Mouse (Mus musculus) C2C12 (cell line): ENCODE results near the gene Cntrob.

ENCODE experiments used
- CEBPB ChIP-seq: IDR thresholded peaks from one replicate; pipeline ENCODE4 v1.6.1; 2011; ENCODE audit warnings: low read depth, mild to moderate bottlenecking, control low read depth, moderate library complexity
- CTCF ChIP-seq: IDR thresholded peaks from one replicate; pipeline ENCODE4 v1.5.1; 2011; ENCODE audit not compliant: control insufficient read depth, insufficient read depth, insufficient read length
- MYOD1 ChIP-seq: IDR thresholded peaks from one replicate; pipeline ENCODE4 v1.6.1; 2011; ENCODE audit warnings: low read depth; ENCODE audit not compliant: control insufficient read depth, insufficient read length

DNA sequence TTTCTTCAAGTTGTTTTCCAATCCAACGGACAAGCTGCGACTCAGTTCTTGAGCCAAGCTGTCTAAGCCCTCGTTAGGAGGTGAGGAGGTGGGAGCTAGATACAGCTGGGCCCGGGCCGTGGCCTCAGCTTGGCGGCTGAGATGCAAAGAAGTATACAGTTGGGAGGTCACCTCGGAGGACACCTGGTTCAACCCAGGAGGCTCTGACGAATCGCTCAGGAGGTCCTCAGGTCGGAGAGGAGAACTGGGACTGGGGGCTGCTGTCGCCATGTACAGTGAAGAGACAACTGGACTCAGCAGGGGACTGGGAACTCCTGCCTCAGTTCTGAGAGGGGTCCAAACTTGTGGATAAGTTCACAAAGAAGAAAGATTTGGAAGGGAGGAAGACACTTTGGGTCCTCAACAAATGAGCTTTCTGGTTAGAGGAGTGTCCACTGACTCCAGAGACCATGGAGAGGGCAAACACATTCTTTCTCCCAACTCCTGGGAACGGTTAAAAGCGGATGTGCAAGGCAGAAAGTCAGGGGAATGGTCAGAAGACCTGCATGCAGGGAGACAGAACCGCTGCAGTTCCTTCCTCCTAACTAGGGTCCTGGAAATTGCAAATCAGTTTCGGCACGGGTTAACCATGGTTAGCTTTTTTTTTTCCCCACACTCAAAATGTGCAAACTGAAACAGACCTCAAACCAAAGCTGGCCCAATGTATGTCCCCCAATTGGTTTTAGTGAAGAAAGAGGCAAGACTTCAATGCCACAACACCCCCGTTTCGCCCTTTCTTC is 693 bp downstream of the Cntrob start:
- TF ChIP-seq CTCF: no peak
- TF ChIP-seq CEBPB: no peak
- TF ChIP-seq MYOD1: peak; percentile 9
